Mouse (Mus musculus): ENCODE data around the gene Polh. TPM values are rescaled to one million over a fixed set of nuclear protein-coding genes. Genes with fewer than 3 reads are reported as not detected.

Polh gene
- polyA plus RNA-seq, 1 experiment from 2014 or later, result 10.7 TPM

DNA sequence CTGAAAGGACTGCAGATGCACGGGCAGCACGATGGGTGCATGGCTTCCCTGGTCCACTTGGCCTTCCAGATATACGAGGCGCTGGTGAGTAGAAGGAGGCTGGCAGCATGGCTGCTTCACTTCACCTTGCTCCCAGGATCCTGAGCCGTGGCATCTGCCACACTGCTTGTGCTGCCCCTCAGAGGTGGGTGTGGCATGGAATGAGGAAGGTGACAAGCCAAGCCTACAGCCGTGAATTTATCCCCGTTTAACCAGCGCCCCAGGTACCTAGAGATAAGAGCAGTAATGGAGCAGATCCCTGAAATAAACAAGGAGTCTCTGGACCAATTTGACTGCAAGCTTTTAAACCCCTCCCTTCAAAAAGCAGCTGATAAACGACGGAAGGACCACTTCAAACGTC lies 39.0 kb upstream of the Polh start:
- ATAC-seq (ENCODE audit: low FRiP score) (no peak), DNase-seq (ENCODE audit: low spot score) (no peak)
- Histone ChIP-seq H3K27ac (ENCODE audit: low read depth, low read length) (no peak overlapping the region), H3K4me2 (replicated peaks; ENCODE audit: low read depth, low read length) (no peak overlapping the region), H3K36me3 (ENCODE audit: control insufficient read depth, insufficient read depth, low read length) (peaks cover 37% of the 10 kb centered on the region), H3K9me3 (ENCODE audit: control insufficient read depth, low read length) (no peaks in the 10 kb centered on the region), H3K4me1 (replicated peaks; ENCODE audit: control insufficient read depth, insufficient read depth, low read length) (no peaks in the 10 kb centered on the region; the same call in 1 of the 2 replicates), H3K27me3 (ENCODE audit: control insufficient read depth, insufficient read depth, low read length) (no peaks in the 10 kb centered on the region), H3K9ac (ENCODE audit: low read depth, low read length) (no peak overlapping the region), H3K4me3 (ENCODE audit: low read depth, low read length) (no peak overlapping the region)
- 86% methylated on average over 11 of the region's 11 CpGs for WGBS

- Histone ChIP-seq H3K9ac (ENCODE audit: low read depth, low read length) (no peak overlapping the region), H3K36me3 (ENCODE audit: control insufficient read depth, insufficient read depth, low read length) (peaks cover 31% of the 10 kb centered on the region; the same call in 1 of the 2 replicates), H3K9me3 (ENCODE audit: control insufficient read depth, low read length) (no peaks in the 10 kb centered on the region), H3K27ac (ENCODE audit: low read depth, low read length) (no peak overlapping the region), H3K4me2 (replicated peaks; ENCODE audit: low read depth, low read length) (no peak overlapping the region), H3K4me3 (ENCODE audit: low read depth, low read length) (no peak overlapping the region), H3K27me3 (ENCODE audit: control insufficient read depth, insufficient read depth, low read length) (no peaks in the 10 kb centered on the region), H3K4me1 (replicated peaks; ENCODE audit: control insufficient read depth, insufficient read depth, low read length) (no peaks in the 10 kb centered on the region)
- no peak for ATAC-seq (ENCODE audit: low FRiP score)
- 95% methylated on average over 15 of the region's 15 CpGs for WGBS
- no peak for DNase-seq (ENCODE audit: low spot score)
These were observed 37.2 kb upstream of the Polh start for GRCm38 (mm10) chr17:46239516-46240114.

DNA sequence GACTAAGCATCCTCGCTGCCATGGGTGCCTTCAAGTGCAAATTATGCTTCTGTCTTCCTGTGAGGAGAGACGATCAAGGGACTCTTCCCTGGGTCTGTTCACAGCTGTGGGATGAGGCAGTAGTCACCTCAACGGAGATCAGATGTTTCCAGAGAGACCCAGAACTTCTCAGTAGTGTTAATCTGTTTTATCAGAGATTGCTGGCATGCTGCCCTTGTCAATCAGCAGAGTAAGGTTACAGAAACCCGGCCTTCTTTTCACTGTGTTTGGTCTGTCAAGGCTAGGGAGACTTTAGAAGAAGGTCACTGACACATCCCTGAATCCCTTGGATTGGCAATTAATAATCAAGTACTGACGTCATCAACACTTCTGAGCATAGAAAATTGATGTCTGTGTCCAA lies 35.0 kb upstream of the Polh start:
- WGBS, result 88% methylated on average over 5 of the region's 5 CpGs
- Histone ChIP-seq H3K4me2 (replicated peaks; ENCODE audit: low read depth, low read length) (no peak overlapping the region), H3K9me3 (ENCODE audit: control insufficient read depth, low read length) (no peaks in the 10 kb centered on the region), H3K4me1 (replicated peaks; ENCODE audit: control insufficient read depth, insufficient read depth, low read length) (no peaks in the 10 kb centered on the region), H3K27ac (ENCODE audit: low read depth, low read length) (no peak overlapping the region), H3K4me3 (ENCODE audit: low read depth, low read length) (no peak overlapping the region), H3K9ac (ENCODE audit: low read depth, low read length) (no peak overlapping the region), H3K27me3 (ENCODE audit: control insufficient read depth, insufficient read depth, low read length) (no peaks in the 10 kb centered on the region), H3K36me3 (ENCODE audit: control insufficient read depth, insufficient read depth, low read length) (peaks cover 25% of the 10 kb centered on the region; the same call in 1 of the 2 replicates)
- DNase-seq (ENCODE audit: low spot score) (no peak), ATAC-seq (ENCODE audit: low FRiP score) (no peak)

GRCm38 (mm10) chr17:46237079-46237478 lies 34.6 kb upstream of the Polh start:
- Histone ChIP-seq H3K27ac (ENCODE audit: low read depth, low read length) (no peak overlapping the region), H3K36me3 (ENCODE audit: control insufficient read depth, insufficient read depth, low read length) (peaks cover 23% of the 10 kb centered on the region; the same call in 1 of the 2 replicates), H3K4me2 (replicated peaks; ENCODE audit: low read depth, low read length) (no peak overlapping the region), H3K4me3 (ENCODE audit: low read depth, low read length) (no peak overlapping the region), H3K9ac (ENCODE audit: low read depth, low read length) (no peak overlapping the region), H3K9me3 (ENCODE audit: control insufficient read depth, low read length) (no peaks in the 10 kb centered on the region), H3K4me1 (replicated peaks; ENCODE audit: control insufficient read depth, insufficient read depth, low read length) (no peaks in the 10 kb centered on the region), H3K27me3 (ENCODE audit: control insufficient read depth, insufficient read depth, low read length) (no peaks in the 10 kb centered on the region)
- ATAC-seq (ENCODE audit: low FRiP score) (no peak), DNase-seq (ENCODE audit: low spot score) (no peak)
- WGBS, result 95% methylated on average over 6 of the region's 6 CpGs

- ATAC-seq (ENCODE audit: low FRiP score) (no peak), DNase-seq (ENCODE audit: low spot score) (no peak)
- no peak overlapping the region for H3K9ac ChIP-seq (ENCODE audit: low read depth, low read length)
- H3K4me2 ChIP-seq (replicated peaks; ENCODE audit: low read depth, low read length), result no peak overlapping the region
- 85% methylated on average over 1 of the region's 1 CpGs for WGBS
- H3K36me3 ChIP-seq (ENCODE audit: control insufficient read depth, insufficient read depth, low read length), result 0 out of 2 replicates have a peak, but pooled peaks cover 17% of the 10 kb centered on the region
- H3K27ac ChIP-seq (ENCODE audit: low read depth, low read length), result no peak overlapping the region
- H3K27me3 ChIP-seq (ENCODE audit: control insufficient read depth, insufficient read depth, low read length), result no peaks in the 10 kb centered on the region
- H3K4me1 ChIP-seq (replicated peaks; ENCODE audit: control insufficient read depth, insufficient read depth, low read length), result no peaks in the 10 kb centered on the region
- no peaks in the 10 kb centered on the region for H3K9me3 ChIP-seq (ENCODE audit: control insufficient read depth, low read length)
- H3K4me3 ChIP-seq (ENCODE audit: low read depth, low read length), result no peak overlapping the region
These were observed 33.6 kb upstream of the Polh start for GRCm38 (mm10) chr17:46236067-46236466.

- H3K9ac ChIP-seq (ENCODE audit: low read depth, low read length), result no peak overlapping the region
- DNase-seq (ENCODE audit: low spot score) (no peak), ATAC-seq (ENCODE audit: low FRiP score) (no peak)
- H3K9me3 ChIP-seq (ENCODE audit: control insufficient read depth, low read length), result no peaks in the 10 kb centered on the region
- peaks cover 13% of the 10 kb centered on the region; the same call in 1 of the 2 replicates for H3K36me3 ChIP-seq (ENCODE audit: control insufficient read depth, insufficient read depth, low read length)
- no peak overlapping the region for H3K27ac ChIP-seq (ENCODE audit: low read depth, low read length)
- no peaks in the 10 kb centered on the region for H3K27me3 ChIP-seq (ENCODE audit: control insufficient read depth, insufficient read depth, low read length)
- H3K4me1 ChIP-seq (replicated peaks; ENCODE audit: control insufficient read depth, insufficient read depth, low read length), result no peaks in the 10 kb centered on the region
- H3K4me3 ChIP-seq (ENCODE audit: low read depth, low read length), result no peak overlapping the region
- no peak overlapping the region for H3K4me2 ChIP-seq (replicated peaks; ENCODE audit: low read depth, low read length)
- WGBS, result 85% methylated on average over 7 of the region's 7 CpGs
These were observed 25.1 kb upstream of the Polh start for GRCm38 (mm10) chr17:46227576-46227975.

DNA sequence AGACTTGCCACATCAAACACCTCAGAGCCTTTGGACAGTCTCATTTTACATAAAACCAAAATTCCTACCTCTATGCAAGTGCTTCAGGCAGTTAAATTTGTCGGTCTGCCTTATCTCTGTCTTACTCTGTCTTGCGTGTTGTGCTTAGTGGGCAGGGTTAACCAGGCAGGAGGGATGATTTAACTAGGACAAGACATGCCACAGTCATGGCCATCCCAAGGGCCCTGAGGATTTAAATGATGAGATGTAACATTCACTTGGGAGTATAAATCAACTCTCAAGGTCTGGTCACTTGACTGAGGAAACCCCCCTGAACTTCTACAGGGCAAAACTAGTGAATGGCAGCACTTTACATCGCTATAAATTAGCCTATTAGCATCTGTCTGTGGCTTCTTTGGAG lies 19.2 kb upstream of the Polh start:
- H3K4me1 ChIP-seq (replicated peaks; ENCODE audit: control insufficient read depth, insufficient read depth, low read length), result no peaks in the 10 kb centered on the region
- H3K9me3 ChIP-seq (ENCODE audit: control insufficient read depth, low read length), result no peaks in the 10 kb centered on the region
- ATAC-seq (ENCODE audit: low FRiP score) (no peak), DNase-seq (ENCODE audit: low spot score) (no peak)
- H3K9ac ChIP-seq (ENCODE audit: low read depth, low read length), result no peak overlapping the region
- no peak overlapping the region for H3K4me2 ChIP-seq (replicated peaks; ENCODE audit: low read depth, low read length)
- WGBS, result 95% methylated on average over 3 of the region's 3 CpGs
- no peaks in the 10 kb centered on the region for H3K27me3 ChIP-seq (ENCODE audit: control insufficient read depth, insufficient read depth, low read length)
- H3K36me3 ChIP-seq (ENCODE audit: control insufficient read depth, insufficient read depth, low read length), result peaks cover 13% of the 10 kb centered on the region
- H3K27ac ChIP-seq (ENCODE audit: low read depth, low read length), result no peak overlapping the region
- no peak overlapping the region for H3K4me3 ChIP-seq (ENCODE audit: low read depth, low read length)

DNA sequence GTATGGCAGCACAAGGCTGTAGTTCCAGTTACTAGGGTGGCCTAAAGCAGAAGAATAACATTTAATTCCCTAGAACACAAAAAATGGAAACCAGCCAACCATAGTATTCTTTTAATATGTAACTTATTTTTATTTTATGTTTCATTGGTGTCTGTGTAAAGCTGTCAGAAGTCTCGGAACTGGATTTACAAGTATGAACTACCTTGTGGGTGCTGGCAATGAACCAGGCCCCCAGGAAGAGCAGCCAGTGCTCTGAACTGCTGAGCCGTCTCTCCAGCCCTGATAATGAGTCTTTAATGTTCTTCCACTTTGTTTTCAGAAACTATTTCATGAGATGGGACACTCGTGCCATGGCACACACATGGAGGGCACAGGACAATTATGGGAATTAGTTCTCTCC lies 8.1 kb upstream of the Polh start:
- Histone ChIP-seq H3K27me3 (ENCODE audit: control insufficient read depth, insufficient read depth, low read length) (no peaks in the 10 kb centered on the region), H3K4me1 (replicated peaks; ENCODE audit: control insufficient read depth, insufficient read depth, low read length) (no peaks in the 10 kb centered on the region), H3K9me3 (ENCODE audit: control insufficient read depth, low read length) (no peaks in the 10 kb centered on the region), H3K27ac (ENCODE audit: low read depth, low read length) (no peak overlapping the region), H3K36me3 (ENCODE audit: control insufficient read depth, insufficient read depth, low read length) (peaks cover 13% of the 10 kb centered on the region; the same call in 1 of the 2 replicates), H3K4me3 (ENCODE audit: low read depth, low read length) (no peak overlapping the region), H3K9ac (ENCODE audit: low read depth, low read length) (no peak overlapping the region), H3K4me2 (replicated peaks; ENCODE audit: low read depth, low read length) (no peak overlapping the region)
- DNase-seq (ENCODE audit: low spot score) (no peak), ATAC-seq (ENCODE audit: low FRiP score) (no peak)
- WGBS, result 93% methylated on average over 3 of the region's 3 CpGs

DNA sequence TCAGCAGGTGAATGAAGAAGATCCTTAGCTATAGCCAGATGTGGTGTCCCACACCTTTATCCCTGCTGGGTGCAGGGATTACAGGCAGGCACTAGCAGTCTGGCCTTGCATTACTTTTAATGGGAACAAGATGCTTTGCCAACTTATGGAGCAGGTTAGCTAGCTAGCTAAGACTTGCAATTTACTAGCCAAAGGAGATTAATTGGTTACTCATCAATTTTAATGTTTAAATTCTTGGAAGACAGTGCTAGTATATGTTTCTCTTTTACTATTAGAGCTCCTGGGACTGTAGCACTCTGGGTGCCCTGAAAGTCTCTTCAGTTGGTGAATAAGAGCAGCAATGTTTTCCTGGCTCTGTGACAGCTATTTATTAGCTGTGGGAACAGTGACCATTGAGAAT lies 4.2 kb upstream of the Polh start:
- DNase-seq (ENCODE audit: low spot score), result no peak
- H3K9me3 ChIP-seq (ENCODE audit: control insufficient read depth, low read length), result no peaks in the 10 kb centered on the region
- H3K27me3 ChIP-seq (ENCODE audit: control insufficient read depth, insufficient read depth, low read length), result no peaks in the 10 kb centered on the region
- peaks cover 10% of the 10 kb centered on the region; the same call in 1 of the 2 replicates for H3K36me3 ChIP-seq (ENCODE audit: control insufficient read depth, insufficient read depth, low read length)
- no peak overlapping the region for H3K9ac ChIP-seq (ENCODE audit: low read depth, low read length)
- no peak overlapping the region for H3K27ac ChIP-seq (ENCODE audit: low read depth, low read length)
- no peaks in the 10 kb centered on the region for H3K4me1 ChIP-seq (replicated peaks; ENCODE audit: control insufficient read depth, insufficient read depth, low read length)
- ATAC-seq (ENCODE audit: low FRiP score), result no peak
- H3K4me2 ChIP-seq (replicated peaks; ENCODE audit: low read depth, low read length), result no peak overlapping the region
- H3K4me3 ChIP-seq (ENCODE audit: low read depth, low read length), result no peak overlapping the region

All from hindbrain, embryonic 11.5 days (tissue).